Mouse (Mus musculus) MEL (cell line): ENCODE measurements around the gene Zfp821. TPM values are rescaled to one million over a fixed set of nuclear protein-coding genes. Genes with fewer than 3 reads are reported as not detected.

ENCODE experiments used
- DNase-seq: peaks from one replicate; pipeline ENCODE4 v3.0.0; 2011; ENCODE audit warnings: low read depth, low spot score
- H3K27ac ChIP-seq: 2 replicates; pipeline ENCODE4 v1.5.1; 2012; ENCODE audit warnings: low read depth, mild to moderate bottlenecking, control low read depth, low read length, moderate library complexity; ENCODE audit not compliant: control insufficient read depth
- H3K27me3 ChIP-seq, 2 experiments: fragments of 150-350 bp in 1 of 2; sonication (generic) in 1 of 2; 2 replicates each; pipeline ENCODE4 v1.6.1; 2012; ENCODE audit warnings: low read length in 2 of 2, mild to moderate bottlenecking in 2 of 2, improper control_type of control experiment in 1 of 2, moderate library complexity in 1 of 2; ENCODE audit not compliant: insufficient read depth in 2 of 2, control insufficient read depth in 1 of 2
- H3K36me3 ChIP-seq, 2 experiments: 2 replicates each; pipeline ENCODE4 v1.6.1; 2012 to 2014; ENCODE audit warnings: low read length in 2 of 2, improper control_type of control experiment in 1 of 2, inconsistent platforms in 1 of 2, mild to moderate bottlenecking in 1 of 2; ENCODE audit not compliant: insufficient read depth in 2 of 2, control insufficient read depth in 1 of 2
- H3K4me1 ChIP-seq, 2 experiments: fragments of 150-350 bp in 1 of 2; sonication (generic) in 1 of 2; 2 replicates each; pipeline ENCODE4 v1.6.1; 2012; ENCODE audit warnings: low read length in 2 of 2, improper control_type of control experiment in 1 of 2, mild to moderate bottlenecking in 1 of 2; ENCODE audit not compliant: insufficient read depth in 2 of 2, control insufficient read depth in 1 of 2
- H3K4me3 ChIP-seq, 2 experiments: fragments of 150-350 bp in 1 of 2; sonication (generic) in 1 of 2; 2 replicates each; pipeline ENCODE4 v1.5.1; 2012; ENCODE audit warnings: low read depth in 2 of 2, low read length in 2 of 2, mild to moderate bottlenecking in 2 of 2, moderate library complexity in 2 of 2, control low read depth in 1 of 2, improper control_type of control experiment in 1 of 2; ENCODE audit not compliant: control insufficient read depth in 1 of 2, insufficient read depth in 1 of 2
- H3K79me2 ChIP-seq: 2 replicates; pipeline ENCODE4 v1.6.1; 2012; ENCODE audit warnings: mild to moderate bottlenecking, low read length, moderate library complexity; ENCODE audit not compliant: control insufficient read depth, poor library complexity, insufficient read depth
- H3K9ac ChIP-seq: 2 replicates; pipeline ENCODE4 v1.6.1; 2012; ENCODE audit warnings: low read depth, mild to moderate bottlenecking, control low read depth, low read length, moderate library complexity; ENCODE audit not compliant: control insufficient read depth, poor library complexity, severe bottlenecking
- H3K9me3 ChIP-seq: fragments of 150-350 bp; sonication (generic); replicated peaks from 2 replicates; pipeline ENCODE4 v1.6.1; 2012; ENCODE audit warnings: mild to moderate bottlenecking, low read length, improper control_type of control experiment, moderate library complexity; ENCODE audit not compliant: insufficient read depth
- BHLHE40 ChIP-seq: IDR thresholded peaks from 2 replicates; pipeline ENCODE4 v1.6.1; 2012; ENCODE audit warnings: low read depth, mild to moderate bottlenecking, inconsistent platforms, low read length, improper control_type of control experiment, borderline replicate concordance
- ELF1 ChIP-seq: IDR thresholded peaks from 2 replicates; pipeline ENCODE4 v1.6.1; 2014; ENCODE audit warnings: low read depth, mild to moderate bottlenecking, inconsistent platforms, low read length, improper control_type of control experiment, moderate library complexity
- ETS1 ChIP-seq: IDR thresholded peaks from 2 replicates; pipeline ENCODE4 v1.6.1; 2012; ENCODE audit warnings: low read depth, mild to moderate bottlenecking, inconsistent platforms, low read length, improper control_type of control experiment, moderate library complexity
- GABPA ChIP-seq: IDR thresholded peaks from 2 replicates; pipeline ENCODE4 v1.6.1; 2012; ENCODE audit warnings: low read depth, mild to moderate bottlenecking, inconsistent platforms, low read length, improper control_type of control experiment, moderate library complexity
- MAFK ChIP-seq: IDR thresholded peaks from 2 replicates; pipeline ENCODE4 v1.6.1; 2011; ENCODE audit warnings: low read depth, mild to moderate bottlenecking, low read length, improper control_type of control experiment, borderline replicate concordance
- MAX ChIP-seq: IDR thresholded peaks from 2 replicates; pipeline ENCODE4 v1.6.1; 2011; ENCODE audit warnings: low read length, improper control_type of control experiment
- MAZ ChIP-seq: IDR thresholded peaks from 2 replicates; pipeline ENCODE4 v1.6.1; 2012; ENCODE audit warnings: low read depth, mild to moderate bottlenecking, inconsistent platforms, low read length, improper control_type of control experiment
- MYB ChIP-seq: IDR thresholded peaks from 2 replicates; pipeline ENCODE4 v1.6.1; 2011; ENCODE audit warnings: mild to moderate bottlenecking, low read depth, low read length, improper control_type of control experiment
- NELFE ChIP-seq: IDR thresholded peaks from 2 replicates; pipeline ENCODE4 v1.6.1; 2011; ENCODE audit warnings: low read depth, low read length, improper control_type of control experiment
- POLR2AphosphoS2 ChIP-seq: IDR thresholded peaks from 2 replicates; pipeline ENCODE4 v1.6.1; 2011; ENCODE audit warnings: low read length, improper control_type of control experiment
- RCOR1 ChIP-seq: IDR thresholded peaks from 2 replicates; pipeline ENCODE4 v1.6.1; 2012; ENCODE audit warnings: low read depth, mild to moderate bottlenecking, inconsistent platforms, low read length, improper control_type of control experiment
- SIN3A ChIP-seq: IDR thresholded peaks from 2 replicates; pipeline ENCODE4 v1.6.1; 2012; ENCODE audit warnings: low read length, improper control_type of control experiment, inconsistent platforms
- SMC3 ChIP-seq: IDR thresholded peaks from 2 replicates; pipeline ENCODE4 v1.6.1; 2011; ENCODE audit warnings: low read depth, low read length, improper control_type of control experiment
- TAL1 ChIP-seq: IDR thresholded peaks from 2 replicates; pipeline ENCODE4 v1.6.1; 2012; ENCODE audit warnings: mild to moderate bottlenecking, inconsistent platforms, low read length, moderate library complexity, mixed read lengths
- TCF12 ChIP-seq: IDR thresholded peaks from 2 replicates; pipeline ENCODE4 v1.6.1; 2014; ENCODE audit warnings: low read depth, mild to moderate bottlenecking, inconsistent platforms, low read length, improper control_type of control experiment, moderate library complexity
- ZNF384 ChIP-seq: IDR thresholded peaks from 2 replicates; pipeline ENCODE4 v1.6.1; 2012; ENCODE audit warnings: low read depth, mild to moderate bottlenecking, inconsistent platforms, low read length, improper control_type of control experiment
- polyA plus RNA-seq, 2 experiments: library from polyadenylated mRNA; stranded (reverse) in 1 of 2; unstranded in 1 of 2; fragments of >175 nt in 1 of 2; fragments of >200 nt in 1 of 2; gene quantifications; 2 replicates each; pipeline versions ENCODE4 v1.2.1 to v1.2.4; 2012; ENCODE audit warnings: low replicate concordance in 2 of 2, low read depth in 1 of 2; ENCODE audit not compliant: insufficient read length in 2 of 2, insufficient read depth in 1 of 2, missing spikeins in 1 of 2
- total RNA-seq: library from RNA; depleted of rRNA; stranded (reverse); fragments of 300-350 nt; gene quantifications from 2 replicates; pipeline ENCODE4 v1.2.3, GENCODE M21; 2012

Gene Zfp821
- total and polyA plus RNA-seq, 3 experiments: 5.2 to 10.1 TPM; not detected in 1

GRCm38 (mm10) chr8:109693146-109693900 is 12.0 kb upstream of the Zfp821 start, which contains the start of gene Ist1 (continued):
- TF ChIP-seq SMC3: no peak
- no peak for TF ChIP-seq BHLHE40
- TF ChIP-seq MAX: peak; percentile 83
- 0 out of 2 replicates have a peak, but pooled peaks have one; percentile 34 for TF ChIP-seq ZNF384
- TF ChIP-seq NELFE: peak; percentile 97
- TF ChIP-seq MAFK: no peak
- TF ChIP-seq TCF12: peak; percentile 91
- no peak for TF ChIP-seq TAL1
- TF ChIP-seq GABPA: 0 out of 2 replicates have a peak, but pooled peaks have one; percentile 16
- TF ChIP-seq RCOR1: peak; percentile 40; the same call in 1 of the 2 replicates
- TF ChIP-seq POLR2AphosphoS2: peak; percentile 82; the same call in 1 of the 2 replicates
- TF ChIP-seq ELF1: peak; percentile 61
- TF ChIP-seq ETS1: peak; percentile 66

GRCm38 (mm10) chr8:109694154-109694553 is 11.2 kb upstream of the Zfp821 start:
- no peaks in the 10 kb centered on the region for H3K27me3 ChIP-seq
- DNase-seq: peak; percentile 37
- no peak overlapping the region for H3K27ac ChIP-seq
- TF ChIP-seq SIN3A (no peak), MAZ (no peak), ELF1 (no peak), MYB (no peak)
- peak overlapping the region; percentile 78 for H3K9ac ChIP-seq
- H3K4me3 ChIP-seq: peak overlapping the region in 1 of 2 experiments; percentile 80; a peak in 2 of 4 replicates
- H3K4me1 ChIP-seq: peaks cover 5 to 14% of the 10 kb centered on the region in 2 experiments
- H3K9me3 ChIP-seq: no peaks in the 10 kb centered on the region
- H3K79me2 ChIP-seq: peaks cover 35% of the 10 kb centered on the region
- peaks cover 0 to 15% of the 10 kb centered on the region in 2 experiments; a peak in 2 of 4 replicates for H3K36me3 ChIP-seq

- Histone ChIP-seq H3K4me1 (peaks cover 3 to 5% of the 10 kb centered on the region in 2 experiments; a peak in 2 of 4 replicates), H3K27me3 (no peaks in the 10 kb centered on the region), H3K4me3 (no peak overlapping the region), H3K79me2 (peaks cover 4% of the 10 kb centered on the region), H3K27ac (no peak overlapping the region), H3K36me3 (peaks cover 0 to 5% of the 10 kb centered on the region in 2 experiments; a peak in 2 of 4 replicates), H3K9me3 (no peaks in the 10 kb centered on the region), H3K9ac (no peak overlapping the region)
- no peak for DNase-seq
- no peak for TF ChIP-seq RCOR1
Measured at GRCm38 (mm10) chr8:109697754-109698153, 7.6 kb upstream of the Zfp821 start.
